Mouse (Mus musculus) midbrain, postnatal 0 days (tissue): ENCODE results near the gene Mctp1. TPM values are rescaled to one million over a fixed set of nuclear protein-coding genes. Genes with fewer than 3 reads are reported as not detected.
"Not testable (repeated sequence)": the region's sequence is repeated elsewhere in the genome, so short reads cannot be mapped to it uniquely, and the experiment has no call there.

Experiments used
- ATAC-seq: fragments of 200-750 bp; cut with Nextera tagmentation; 2 replicates; pipeline ENCODE4 v1.8.0; 2017; ENCODE audit warnings: moderate number of reproducible peaks, mild to moderate bottlenecking, moderate TSS enrichment, moderate library complexity; ENCODE audit not compliant: low FRiP score
- DNase-seq: peaks from one replicate; pipeline ENCODE4 v3.0.0-alpha.2; 2015; ENCODE audit warnings: low spot score
- H3K27ac ChIP-seq: fragments of 300-500 bp; sonication (generic); 2 replicates; pipeline ENCODE4 v1.5.1; 2014; ENCODE audit warnings: low read depth, mild to moderate bottlenecking, low read length, mixed read lengths
- H3K27me3 ChIP-seq: fragments of 300-500 bp; sonication (generic); 2 replicates; pipeline ENCODE4 v1.6.1; 2014; ENCODE audit warnings: low read length, control low read depth, mixed read lengths; ENCODE audit not compliant: insufficient read depth
- H3K36me3 ChIP-seq: fragments of 300-500 bp; sonication (generic); 2 replicates; pipeline ENCODE4 v1.6.1; 2014; ENCODE audit warnings: low read length, control low read depth, mixed read lengths; ENCODE audit not compliant: insufficient read depth
- H3K4me1 ChIP-seq: fragments of 300-500 bp; sonication (generic); 2 replicates; pipeline ENCODE4 v1.6.1; 2014; ENCODE audit warnings: mild to moderate bottlenecking, control low read depth, antibody characterized with exemption, low read length, mixed read lengths; ENCODE audit not compliant: insufficient read depth
- H3K4me2 ChIP-seq: fragments of 300-500 bp; sonication (generic); 2 replicates; pipeline ENCODE4 v1.6.1; 2014; ENCODE audit warnings: low read depth, mild to moderate bottlenecking, low read length, mixed read lengths; ENCODE audit not compliant: poor library complexity, severe bottlenecking
- H3K4me3 ChIP-seq: fragments of 300-500 bp; sonication (generic); 2 replicates; pipeline ENCODE4 v1.5.1; 2014; ENCODE audit warnings: low read depth, mild to moderate bottlenecking, low read length, moderate library complexity
- H3K9ac ChIP-seq: fragments of 300-500 bp; sonication (generic); replicated peaks from 2 replicates; pipeline ENCODE4 v1.6.1; 2014; ENCODE audit warnings: mild to moderate bottlenecking, low read length, moderate library complexity, mixed read lengths; ENCODE audit not compliant: poor library complexity, severe bottlenecking
- H3K9me3 ChIP-seq: fragments of 300-500 bp; sonication (generic); 2 replicates; pipeline ENCODE4 v1.6.1; 2016; ENCODE audit warnings: low read length, control low read depth
- CTCF ChIP-seq: IDR thresholded peaks from 2 replicates; pipeline ENCODE4 v1.5.1; 2016; ENCODE audit warnings: antibody characterized with exemption, mild to moderate bottlenecking
- WGBS: fragments of 180-500 bp; shearing (Covaris S2); extraction: QIAGEN DNeasy Blood & Tissue Kit; methylation state at CpG from one replicate; pipeline ENCODE4 v1.1.7; 2014; 5-methylcytosine and 5-hydroxymethylcytosine counted together
- polyA plus RNA-seq: library from polyadenylated mRNA; unstranded; fragments of >200 nt; fragmentation: Nextera tagmentation; extraction: Ambion mirVana; gene quantifications from 2 replicates; pipeline ENCODE4 v1.2.1, GENCODE M21; 2015
- total RNA-seq: library from RNA; depleted of rRNA; stranded (reverse); fragments of >200 nt; gene quantifications from 2 replicates; pipeline ENCODE4 v1.2.3, GENCODE M21; 2014; rRNA removed

The Mctp1 gene
- 7.0 TPM in 2 replicates for total RNA-seq
- 3.4 and 3.9 TPM in 2 replicates for polyA plus RNA-seq

GRCm38 (mm10) chr13:76383972-76384663 is at the start of gene Mctp1:
Mctp1 (plus strand) TSS chr13:76384535.
- DNase-seq (peak; percentile 32), ATAC-seq (peak; percentile 77)
- no peaks in the 10 kb centered on the region for H3K36me3 ChIP-seq
- H3K9ac ChIP-seq: peak within 1 kb of the TSS; percentile 69
- H3K27me3 ChIP-seq: no peaks in the 10 kb centered on the region
- no peak within 1 kb of the TSS for H3K27ac ChIP-seq
- no peaks in the 10 kb centered on the region for H3K9me3 ChIP-seq
- no peak for TF ChIP-seq CTCF
- WGBS: under 1% methylated on average over 53 of the region's 62 CpGs
- 0 out of 2 replicates have a peak, but pooled peaks cover 2% of the 10 kb centered on the region for H3K4me1 ChIP-seq
- H3K4me3 ChIP-seq: peak within 1 kb of the TSS; percentile 83
- peak within 1 kb of the TSS; percentile 98 for H3K4me2 ChIP-seq

GRCm38 (mm10) chr13:76345941-76346340 is 38.4 kb upstream of the Mctp1 start:
- H3K4me2 ChIP-seq, ATAC-seq, H3K27me3 ChIP-seq, DNase-seq, H3K4me3 ChIP-seq, H3K36me3 ChIP-seq, H3K9me3 ChIP-seq, H3K27ac ChIP-seq, H3K9ac ChIP-seq, H3K4me1 ChIP-seq: not testable (repeated sequence)
- WGBS: 90% methylated on average over 16 of the region's 21 CpGs

- no peak overlapping the region for H3K27ac ChIP-seq
- no peak for TF ChIP-seq CTCF
- H3K4me2 ChIP-seq: no peak overlapping the region
- no peaks in the 10 kb centered on the region for H3K27me3 ChIP-seq
- no peaks in the 10 kb centered on the region for H3K9me3 ChIP-seq
- H3K4me1 ChIP-seq: no peaks in the 10 kb centered on the region
- peak; percentile 27 for DNase-seq
- H3K4me3 ChIP-seq: no peak overlapping the region
- no peak for ATAC-seq
- no peak overlapping the region for H3K9ac ChIP-seq
- H3K36me3 ChIP-seq: no peaks in the 10 kb centered on the region
Measured at GRCm38 (mm10) chr13:76358720-76359119, 25.6 kb upstream of the Mctp1 start.

- H3K27ac ChIP-seq: no peak overlapping the region
- TF ChIP-seq CTCF: peak; percentile 69
Measured at GRCm38 (mm10) chr13:76384664-76385435, 515 bp downstream of the Mctp1 start.

GRCm38 (mm10) chr13:76388615-76389014 is 4.3 kb downstream of the Mctp1 start:
- Histone ChIP-seq H3K9me3 (no peaks in the 10 kb centered on the region), H3K27me3 (no peaks in the 10 kb centered on the region; the same call in 1 of the 2 replicates), H3K4me2 (no peak overlapping the region), H3K4me3 (no peak overlapping the region), H3K27ac (no peak overlapping the region), H3K36me3 (no peaks in the 10 kb centered on the region), H3K4me1 (0 out of 2 replicates have a peak, but pooled peaks cover 2% of the 10 kb centered on the region), H3K9ac (no peak overlapping the region)
- no peak for DNase-seq
- ATAC-seq: no peak
- no peak for TF ChIP-seq CTCF
- WGBS: 70% methylated on average over 3 of the region's 3 CpGs

More at GRCm38 (mm10) chr13:76384664-76385435, 515 bp downstream of the Mctp1 start:
- H3K9ac ChIP-seq: peak overlapping the region; percentile 69
- 0 out of 2 replicates have a peak, but pooled peaks cover 2% of the 10 kb centered on the region for H3K4me1 ChIP-seq
- ATAC-seq: peak; percentile 88
- peak overlapping the region; percentile 83 for H3K4me3 ChIP-seq
- H3K36me3 ChIP-seq: no peaks in the 10 kb centered on the region
- peak; percentile 73 for DNase-seq
- H3K27me3 ChIP-seq: no peaks in the 10 kb centered on the region; the same call in 1 of the 2 replicates
- H3K9me3 ChIP-seq: no peaks in the 10 kb centered on the region
- under 1% methylated on average over 55 of the region's 58 CpGs for WGBS
- peak overlapping the region; percentile 98 for H3K4me2 ChIP-seq

GRCm38 (mm10) chr13:76391920-76392319 is 7.6 kb downstream of the Mctp1 start:
- Histone ChIP-seq H3K36me3 (no peaks in the 10 kb centered on the region), H3K4me1 (no peaks in the 10 kb centered on the region), H3K9me3 (no peaks in the 10 kb centered on the region), H3K9ac (no peak overlapping the region), H3K4me2 (no peak overlapping the region), H3K27ac (no peak overlapping the region), H3K4me3 (no peak overlapping the region), H3K27me3 (no peaks in the 10 kb centered on the region; the same call in 1 of the 2 replicates)
- no peak for TF ChIP-seq CTCF
- ATAC-seq (no peak), DNase-seq (no peak)
- 66% methylated on average over 2 of the region's 2 CpGs for WGBS
